Mouse (Mus musculus) E14TG2a.4 (cell line): ENCODE results near the gene Cdrt4.

Source experiments
- CTCF ChIP-seq: conservative IDR thresholded peaks from 2 replicates; pipeline ENCODE4 v1.5.1; 2014; ENCODE audit warnings: low read length
- NANOG ChIP-seq: IDR thresholded peaks from 2 replicates; pipeline ENCODE4 v1.6.1; 2014; ENCODE audit warnings: borderline replicate concordance, low read length, mixed read lengths
- POU5F1 ChIP-seq: IDR thresholded peaks from 2 replicates; pipeline ENCODE4 v1.6.1; 2014; ENCODE audit warnings: low read length, borderline replicate concordance

DNA sequence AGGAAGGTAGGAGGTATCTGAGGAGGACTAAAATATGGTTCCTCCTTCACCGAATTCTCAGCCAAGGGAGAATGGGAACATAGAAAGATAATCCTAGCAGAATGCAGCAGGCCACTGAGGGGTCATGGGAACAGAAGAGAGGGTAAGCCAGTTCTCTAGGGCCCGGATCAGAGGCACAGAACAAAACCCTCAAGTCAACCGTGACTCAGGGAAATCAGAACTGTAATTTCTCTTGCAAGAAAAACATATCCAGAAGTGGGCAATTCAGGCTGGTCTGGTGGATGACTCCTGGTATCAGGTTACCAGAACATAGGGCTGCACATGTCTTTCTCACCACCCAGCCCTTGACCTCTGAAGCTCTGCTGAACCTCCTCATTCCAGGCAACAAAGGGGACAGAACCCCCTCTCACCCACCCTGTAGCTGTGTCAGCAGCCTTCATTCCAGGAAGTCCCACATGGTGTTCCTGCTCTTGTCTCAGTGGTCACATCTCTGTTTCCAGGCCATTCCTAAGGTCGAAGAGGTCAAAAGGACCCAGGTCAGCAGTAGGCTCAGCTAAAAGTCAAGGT lies 78.2 kb downstream of the Cdrt4 start:
- TF ChIP-seq CTCF (no peak), POU5F1 (no peak), NANOG (no peak)
